Mouse (Mus musculus) liver, embryonic 15.5 days (tissue): ENCODE measurements at regions not wholly inside any gene's neighbourhood (a gene's known extent, or its start where the extent isn't known, plus 50 kb on each side); places are given as distances from the start of the nearest gene placed in this dataset.

Experiments
- ATAC-seq: fragments of 200-750 bp; cut with Nextera tagmentation; 2 replicates; pipeline ENCODE4 v1.8.0; 2017; ENCODE audit warnings: moderate number of reproducible peaks, mild to moderate bottlenecking, moderate library complexity; ENCODE audit not compliant: insufficient read depth
- H3K27ac ChIP-seq: fragments of 300-500 bp; sonication (generic); replicated peaks from 2 replicates; pipeline ENCODE4 v1.5.1; 2015; ENCODE audit warnings: mild to moderate bottlenecking, inconsistent platforms
- H3K27me3 ChIP-seq: fragments of 300-500 bp; sonication (generic); 2 replicates; pipeline ENCODE4 v1.6.1; 2015; ENCODE audit warnings: mild to moderate bottlenecking, inconsistent platforms
- H3K36me3 ChIP-seq: fragments of 300-500 bp; sonication (generic); replicated peaks from 2 replicates; pipeline ENCODE4 v1.6.1; 2015; ENCODE audit warnings: moderate library complexity, mild to moderate bottlenecking, inconsistent platforms
- H3K4me1 ChIP-seq: fragments of 300-500 bp; sonication (generic); replicated peaks from 2 replicates; pipeline ENCODE4 v1.6.1; 2015; ENCODE audit warnings: inconsistent platforms
- H3K4me2 ChIP-seq: fragments of 300-500 bp; sonication (generic); 2 replicates; pipeline ENCODE4 v1.6.1; 2015; ENCODE audit warnings: moderate library complexity, mild to moderate bottlenecking, inconsistent platforms
- H3K4me3 ChIP-seq: fragments of 300-500 bp; sonication (generic); replicated peaks from 2 replicates; pipeline ENCODE4 v1.5.1; 2015; ENCODE audit warnings: mild to moderate bottlenecking, inconsistent platforms
- H3K9ac ChIP-seq: fragments of 300-500 bp; sonication (generic); 2 replicates; pipeline ENCODE4 v1.6.1; 2015; ENCODE audit warnings: moderate library complexity, mild to moderate bottlenecking, inconsistent platforms
- H3K9me3 ChIP-seq: fragments of 300-500 bp; sonication (generic); replicated peaks from 2 replicates; pipeline ENCODE4 v1.6.1; 2016; ENCODE audit warnings: inconsistent platforms
- WGBS: fragments of 180-500 bp; shearing (Covaris S2); methylation state at CpG from one replicate; pipeline ENCODE4 v1.1.7; 2015; ENCODE audit warnings: mixed read lengths; ENCODE audit not compliant: insufficient replicate concordance; 5-methylcytosine and 5-hydroxymethylcytosine counted together

DNA sequence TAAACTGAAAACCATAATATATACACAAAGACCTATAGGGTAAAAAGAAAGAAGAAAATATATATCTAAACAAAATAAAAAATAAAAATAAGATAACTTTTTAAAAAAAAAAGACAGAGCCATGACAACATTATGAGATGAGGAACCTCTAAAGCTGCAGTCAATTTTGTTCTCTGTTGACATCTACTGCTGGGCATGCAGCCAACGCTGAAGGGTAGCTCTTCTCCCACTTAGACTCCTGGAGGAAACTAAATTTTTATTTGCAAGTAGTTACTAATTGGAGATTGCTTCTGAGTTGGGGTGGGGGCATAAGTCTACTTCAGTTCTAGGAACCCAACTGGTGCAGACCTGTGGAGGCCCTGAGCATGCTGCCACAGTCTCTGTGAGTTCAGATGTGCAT lies 126.8 kb upstream of the Ercc4 start:
- H3K36me3 ChIP-seq = no peaks in the 10 kb centered on the region
- H3K27me3 ChIP-seq = no peaks in the 10 kb centered on the region
- no peak overlapping the region for H3K4me2 ChIP-seq
- no peak overlapping the region for H3K27ac ChIP-seq
- H3K9ac ChIP-seq = no peak overlapping the region
- no peaks in the 10 kb centered on the region for H3K9me3 ChIP-seq
- no peaks in the 10 kb centered on the region for H3K4me1 ChIP-seq
- WGBS = 50% methylated on average over 1 of the region's 1 CpGs
- no peak for ATAC-seq
- no peak overlapping the region for H3K4me3 ChIP-seq

DNA sequence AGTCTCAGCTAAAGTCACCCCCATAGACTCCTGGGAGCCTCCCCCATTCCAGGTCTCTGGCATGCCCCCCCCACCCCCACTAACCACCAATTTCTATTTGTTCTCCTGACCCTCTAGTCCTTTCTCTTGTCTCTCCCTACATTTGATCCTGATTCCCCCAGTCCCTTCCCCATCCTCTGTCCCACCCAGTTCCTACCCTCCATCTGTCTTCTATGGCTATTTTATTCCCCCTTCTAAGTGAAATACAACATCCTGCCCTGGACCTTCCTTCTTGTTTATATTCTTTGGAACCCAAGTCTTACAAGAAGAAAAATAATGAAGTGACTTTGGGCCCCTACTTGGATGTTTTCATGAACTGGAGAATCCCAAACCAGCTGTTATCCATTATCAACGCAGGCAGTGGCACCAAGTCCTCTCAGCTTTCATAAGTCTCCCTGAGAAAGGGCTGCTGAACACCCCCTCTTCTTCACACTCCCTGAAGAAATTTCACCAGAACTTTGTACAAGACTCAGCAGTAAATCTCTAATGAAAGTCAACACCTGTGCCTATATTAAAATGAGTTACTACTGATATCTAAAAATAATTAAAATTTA lies 108.1 kb upstream of the Ercc4 start:
- no peaks in the 10 kb centered on the region for H3K36me3 ChIP-seq
- WGBS = 40% methylated on average over 1 of the region's 1 CpGs
- H3K27me3 ChIP-seq = no peaks in the 10 kb centered on the region
- no peak overlapping the region for H3K27ac ChIP-seq
- ATAC-seq = no peak
- no peaks in the 10 kb centered on the region for H3K9me3 ChIP-seq
- H3K4me2 ChIP-seq = no peak overlapping the region
- H3K4me3 ChIP-seq = no peak overlapping the region
- H3K9ac ChIP-seq = no peak overlapping the region
- H3K4me1 ChIP-seq = no peaks in the 10 kb centered on the region

DNA sequence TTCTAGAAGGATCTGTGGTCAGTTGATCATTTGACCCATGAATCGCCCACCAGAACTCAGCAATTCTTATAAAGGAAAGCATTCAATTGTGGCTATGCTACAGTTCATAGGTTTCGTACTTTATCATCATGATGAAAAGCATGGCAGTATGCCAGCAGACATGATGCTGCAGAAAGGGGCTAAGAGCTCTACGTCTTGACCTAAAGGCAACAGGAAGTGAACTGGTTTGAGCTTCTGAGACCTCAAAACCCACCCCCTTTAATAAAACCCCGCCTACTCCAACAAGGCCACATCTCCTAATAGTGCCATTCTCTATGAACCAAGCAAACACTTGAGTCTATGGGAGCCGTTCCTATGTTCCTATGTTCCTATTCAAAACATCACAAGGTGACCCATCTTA lies 96.6 kb upstream of the Ercc4 start:
- ATAC-seq = no peak
- H3K27ac ChIP-seq = no peak overlapping the region
- 57% methylated on average over 5 of the region's 5 CpGs for WGBS

GRCm38 (mm10) chr16:13013891-13014644 lies 95.4 kb upstream of the Ercc4 start:
- no peak overlapping the region for H3K9ac ChIP-seq
- H3K36me3 ChIP-seq = no peaks in the 10 kb centered on the region
- 51% methylated on average over 10 of the region's 10 CpGs for WGBS
- no peak overlapping the region for H3K4me3 ChIP-seq
- H3K27me3 ChIP-seq = no peaks in the 10 kb centered on the region
- H3K4me2 ChIP-seq = no peak overlapping the region
- H3K9me3 ChIP-seq = no peaks in the 10 kb centered on the region
- no peak for ATAC-seq
- no peaks in the 10 kb centered on the region for H3K4me1 ChIP-seq
- H3K27ac ChIP-seq = no peak overlapping the region

More for the DNA sequence above, 96.6 kb upstream of the Ercc4 start:
- H3K4me3 ChIP-seq = no peak overlapping the region
- no peak overlapping the region for H3K4me2 ChIP-seq
- H3K4me1 ChIP-seq = no peaks in the 10 kb centered on the region
- H3K36me3 ChIP-seq = no peaks in the 10 kb centered on the region
- H3K9ac ChIP-seq = no peak overlapping the region
- no peaks in the 10 kb centered on the region for H3K27me3 ChIP-seq
- no peaks in the 10 kb centered on the region for H3K9me3 ChIP-seq

DNA sequence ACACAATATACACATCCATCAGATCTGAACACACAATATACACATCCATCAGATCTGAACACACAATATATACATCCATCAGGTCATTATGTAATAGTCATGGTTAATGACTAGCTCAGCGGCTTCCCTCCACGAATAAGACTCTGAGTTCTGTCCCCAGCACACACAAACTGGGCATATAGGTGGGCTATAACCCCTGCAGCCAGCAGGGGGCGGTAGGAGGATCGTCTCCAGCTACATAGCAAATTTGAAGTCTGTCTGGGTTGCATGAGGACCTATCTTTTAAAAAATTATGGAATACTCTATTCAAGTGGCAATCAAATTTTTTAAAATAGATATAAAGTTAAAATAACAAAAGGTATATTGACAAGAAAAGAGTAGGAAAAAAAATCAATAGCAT lies 86.6 kb upstream of the Ercc4 start:
- H3K4me1 ChIP-seq = no peaks in the 10 kb centered on the region
- ATAC-seq = no peak
- H3K9me3 ChIP-seq = no peaks in the 10 kb centered on the region
- H3K4me2 ChIP-seq = no peak overlapping the region
- no peaks in the 10 kb centered on the region for H3K36me3 ChIP-seq
- 31% methylated on average over 4 of the region's 4 CpGs for WGBS
- H3K4me3 ChIP-seq = no peak overlapping the region
- no peaks in the 10 kb centered on the region for H3K27me3 ChIP-seq
- no peak overlapping the region for H3K9ac ChIP-seq
- H3K27ac ChIP-seq = no peak overlapping the region

- Histone ChIP-seq H3K27me3 (no peaks in the 10 kb centered on the region), H3K27ac (no peak overlapping the region), H3K4me1 (no peaks in the 10 kb centered on the region), H3K9ac (no peak overlapping the region), H3K9me3 (no peaks in the 10 kb centered on the region), H3K36me3 (no peaks in the 10 kb centered on the region), H3K4me3 (no peak overlapping the region), H3K4me2 (no peak overlapping the region)
- ATAC-seq = no peak
- 36% methylated on average over 3 of the region's 3 CpGs for WGBS
These were observed 84.1 kb upstream of the Ercc4 start for GRCm38 (mm10) chr16:13025393-13025792.

GRCm38 (mm10) chr16:13034136-13034535 lies 75.3 kb upstream of the Ercc4 start:
- Histone ChIP-seq H3K4me2 (no peak overlapping the region), H3K9me3 (no peaks in the 10 kb centered on the region), H3K9ac (no peak overlapping the region), H3K27ac (no peak overlapping the region), H3K27me3 (no peaks in the 10 kb centered on the region), H3K4me1 (no peaks in the 10 kb centered on the region), H3K36me3 (no peaks in the 10 kb centered on the region), H3K4me3 (no peak overlapping the region)
- WGBS = 69% methylated on average over 5 of the region's 5 CpGs
- no peak for ATAC-seq

DNA sequence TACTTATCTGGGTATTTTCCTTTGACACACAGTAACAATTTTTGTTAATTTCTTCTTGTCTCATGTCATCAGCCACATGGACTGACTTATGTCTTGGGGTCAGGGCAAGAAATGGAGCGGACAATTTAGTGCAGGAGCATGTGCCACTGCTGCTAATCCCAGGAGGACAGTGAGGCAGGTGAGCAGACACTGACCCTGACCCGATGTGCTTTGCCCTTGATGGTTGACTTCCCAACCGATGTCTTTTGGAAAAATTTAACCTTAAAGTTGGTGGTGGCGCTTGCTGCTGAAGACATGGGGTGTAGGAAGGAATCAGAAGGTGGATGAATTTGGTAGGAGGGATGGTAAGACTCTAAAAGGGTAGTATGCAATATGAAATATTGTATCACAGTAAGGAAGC lies 72.9 kb upstream of the Ercc4 start:
- 65% methylated on average over 4 of the region's 4 CpGs for WGBS
- H3K4me1 ChIP-seq = no peaks in the 10 kb centered on the region
- no peak overlapping the region for H3K4me3 ChIP-seq
- no peaks in the 10 kb centered on the region for H3K27me3 ChIP-seq
- no peaks in the 10 kb centered on the region for H3K9me3 ChIP-seq
- H3K36me3 ChIP-seq = no peaks in the 10 kb centered on the region
- H3K9ac ChIP-seq = no peak overlapping the region
- ATAC-seq = no peak
- no peak overlapping the region for H3K4me2 ChIP-seq
- H3K27ac ChIP-seq = no peak overlapping the region

DNA sequence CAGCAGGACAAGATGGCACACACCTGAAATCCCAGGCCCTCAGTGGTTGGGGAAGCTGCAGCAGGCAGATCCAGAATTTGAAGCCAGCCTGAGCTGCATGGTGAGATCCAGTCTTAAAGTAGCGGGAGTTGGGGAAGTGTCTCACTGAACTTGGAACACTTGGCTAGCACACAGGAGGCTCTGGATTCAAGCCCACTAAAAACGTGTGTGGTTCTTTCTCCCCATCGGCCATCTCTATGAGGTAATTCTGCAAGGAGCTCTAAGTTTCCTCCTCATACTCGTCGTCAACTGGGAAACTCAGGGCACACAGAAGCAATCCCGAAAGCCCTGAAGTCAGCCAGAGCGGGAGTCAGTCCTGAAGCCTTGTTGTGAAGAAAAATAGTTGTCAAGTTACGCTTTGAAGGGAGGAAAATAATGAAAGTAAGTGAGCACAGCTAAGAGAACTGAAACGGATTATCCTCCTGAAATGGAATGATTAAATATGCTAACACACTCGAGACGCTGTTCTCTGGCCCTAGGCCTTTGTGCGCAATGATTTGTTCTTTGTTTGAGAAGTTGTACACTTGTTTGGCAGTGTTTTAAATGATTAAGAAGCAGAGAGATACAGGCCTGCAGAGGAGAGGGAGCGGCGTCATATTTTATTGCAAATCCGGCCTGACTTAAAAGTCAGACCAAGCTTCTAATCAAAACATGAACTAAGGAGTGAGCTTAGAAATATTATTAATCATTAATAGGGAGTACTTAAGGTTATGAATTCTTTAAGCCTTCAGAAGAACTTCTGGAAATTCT lies 69.0 kb upstream of the Ercc4 start:
- WGBS = 65% methylated on average over 15 of the region's 15 CpGs
- Histone ChIP-seq H3K27ac (no peak overlapping the region), H3K4me2 (no peak overlapping the region), H3K9ac (no peak overlapping the region), H3K4me3 (no peak overlapping the region), H3K9me3 (no peaks in the 10 kb centered on the region), H3K4me1 (no peaks in the 10 kb centered on the region), H3K36me3 (no peaks in the 10 kb centered on the region), H3K27me3 (no peaks in the 10 kb centered on the region)
- ATAC-seq = no peak

GRCm38 (mm10) chr16:13041356-13041755 lies 68.1 kb upstream of the Ercc4 start:
- Histone ChIP-seq H3K4me2 (no peak overlapping the region), H3K9ac (no peak overlapping the region), H3K27me3 (no peaks in the 10 kb centered on the region), H3K36me3 (no peaks in the 10 kb centered on the region), H3K27ac (no peak overlapping the region), H3K9me3 (no peaks in the 10 kb centered on the region), H3K4me3 (no peak overlapping the region), H3K4me1 (no peaks in the 10 kb centered on the region)
- no peak for ATAC-seq
- 51% methylated on average over 3 of the region's 3 CpGs for WGBS

- 67% methylated on average over 10 of the region's 10 CpGs for WGBS
- H3K9ac ChIP-seq = no peak overlapping the region
These were observed 64.3 kb upstream of the Ercc4 start for GRCm38 (mm10) chr16:13045079-13045590.

More at GRCm38 (mm10) chr16:13045079-13045590, 64.3 kb upstream of the Ercc4 start:
- Histone ChIP-seq H3K27ac (no peak overlapping the region), H3K4me3 (no peak overlapping the region), H3K9me3 (no peaks in the 10 kb centered on the region), H3K4me2 (no peak overlapping the region), H3K27me3 (no peaks in the 10 kb centered on the region), H3K36me3 (no peaks in the 10 kb centered on the region), H3K4me1 (no peaks in the 10 kb centered on the region)
- ATAC-seq = no peak
